Mouse (Mus musculus): ENCODE results near the gene Znrf4. TPM values are rescaled to one million over a fixed set of nuclear protein-coding genes. Genes with fewer than 3 reads are reported as not detected.

The Znrf4 gene
- polyA plus RNA-seq, 1 experiment from 2014 or later, result not detected

DNA sequence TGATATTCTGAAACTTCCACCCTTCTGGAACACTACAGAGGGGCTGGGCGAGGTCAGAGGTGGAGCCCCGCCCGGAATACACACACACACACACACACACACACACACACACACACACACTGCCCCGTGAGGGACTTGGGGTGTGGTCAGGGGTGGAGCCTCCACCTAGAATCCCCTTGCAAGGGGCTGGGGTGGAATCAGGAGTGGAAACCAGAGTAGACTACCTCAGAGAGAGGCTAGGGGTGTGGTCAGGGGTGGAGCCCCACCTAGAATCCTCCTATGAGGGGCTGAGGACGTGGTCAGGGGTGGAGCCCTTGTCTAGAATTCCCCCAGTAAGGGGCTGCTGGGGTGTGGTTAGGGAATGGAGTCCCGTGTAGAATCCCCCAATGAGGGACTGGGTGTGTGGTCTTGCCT is 28.3 kb upstream of the Znrf4 start:
- Histone ChIP-seq H3K36me3 (ENCODE audit: control insufficient read depth, insufficient read depth) (no peaks in the 10 kb centered on the region), H3K27ac (ENCODE audit: low read length) (no peak overlapping the region), H3K27me3 (ENCODE audit: control insufficient read depth, insufficient read depth, low read length) (no peaks in the 10 kb centered on the region), H3K4me3 (ENCODE audit: low read length) (no peak overlapping the region), H3K9me3 (replicated peaks; ENCODE audit: control insufficient read depth, low read length) (no peaks in the 10 kb centered on the region), H3K4me1 (ENCODE audit: control insufficient read depth, insufficient read depth, low read length) (no peaks in the 10 kb centered on the region), H3K9ac (ENCODE audit: low read length) (no peak overlapping the region), H3K4me2 (ENCODE audit: low read depth, low read length) (no peak overlapping the region)
- ATAC-seq (replicated peaks; ENCODE audit: extremely low read depth, insufficient read depth, low FRiP score), result no peak
- WGBS, result 38% methylated on average over 6 of the region's 6 CpGs

DNA sequence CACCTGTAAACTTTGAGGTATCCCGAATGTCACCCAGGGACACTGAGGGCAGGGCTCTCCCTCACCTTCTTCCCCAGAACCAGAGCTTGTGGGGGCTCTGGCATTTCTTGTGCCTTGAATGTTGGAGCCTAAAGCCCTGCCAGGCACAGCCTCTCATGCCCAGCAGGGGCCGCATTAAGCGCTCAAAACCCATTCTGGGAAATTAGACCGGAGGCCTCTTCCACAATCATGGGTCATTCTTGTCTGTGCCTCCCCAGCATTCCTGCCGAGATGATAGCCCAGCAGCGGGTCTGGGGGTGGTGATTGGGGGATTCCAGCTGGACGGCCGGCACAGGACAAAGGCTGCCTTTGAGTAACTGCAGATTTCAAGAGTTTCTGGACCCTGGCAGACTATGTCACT is 25.7 kb upstream of the Znrf4 start:
- H3K9ac ChIP-seq (ENCODE audit: low read length), result no peak overlapping the region
- H3K4me1 ChIP-seq (ENCODE audit: control insufficient read depth, insufficient read depth, low read length), result no peaks in the 10 kb centered on the region
- no peaks in the 10 kb centered on the region for H3K9me3 ChIP-seq (replicated peaks; ENCODE audit: control insufficient read depth, low read length)
- no peaks in the 10 kb centered on the region for H3K27me3 ChIP-seq (ENCODE audit: control insufficient read depth, insufficient read depth, low read length)
- H3K4me2 ChIP-seq (ENCODE audit: low read depth, low read length), result no peak overlapping the region
- 31% methylated on average over 8 of the region's 8 CpGs for WGBS
- H3K4me3 ChIP-seq (ENCODE audit: low read length), result no peak overlapping the region
- 0 out of 2 replicates have a peak, but pooled peaks have one; percentile 6 for ATAC-seq (replicated peaks; ENCODE audit: extremely low read depth, insufficient read depth, low FRiP score)
- H3K36me3 ChIP-seq (ENCODE audit: control insufficient read depth, insufficient read depth), result no peaks in the 10 kb centered on the region
- no peak overlapping the region for H3K27ac ChIP-seq (ENCODE audit: low read length)

GRCm38 (mm10) chr17:56536874-56537273 is 24.6 kb upstream of the Znrf4 start:
- H3K27me3 ChIP-seq (ENCODE audit: control insufficient read depth, insufficient read depth, low read length), result no peaks in the 10 kb centered on the region
- no peak for ATAC-seq (replicated peaks; ENCODE audit: extremely low read depth, insufficient read depth, low FRiP score)
- 76% methylated on average over 3 of the region's 3 CpGs for WGBS

GRCm38 (mm10) chr17:56536192-56536591 is 24.0 kb upstream of the Znrf4 start:
- H3K27me3 ChIP-seq (ENCODE audit: control insufficient read depth, insufficient read depth, low read length), result no peaks in the 10 kb centered on the region
- H3K4me2 ChIP-seq (ENCODE audit: low read depth, low read length), result no peak overlapping the region
- no peak overlapping the region for H3K9ac ChIP-seq (ENCODE audit: low read length)
- H3K9me3 ChIP-seq (replicated peaks; ENCODE audit: control insufficient read depth, low read length), result peaks cover 4% of the 10 kb centered on the region; the same call in 1 of the 2 replicates
- no peak overlapping the region for H3K27ac ChIP-seq (ENCODE audit: low read length)
- no peak overlapping the region for H3K4me3 ChIP-seq (ENCODE audit: low read length)
- ATAC-seq (replicated peaks; ENCODE audit: extremely low read depth, insufficient read depth, low FRiP score), result no peak
- no peaks in the 10 kb centered on the region for H3K36me3 ChIP-seq (ENCODE audit: control insufficient read depth, insufficient read depth)
- H3K4me1 ChIP-seq (ENCODE audit: control insufficient read depth, insufficient read depth, low read length), result no peaks in the 10 kb centered on the region
- WGBS, result 67% methylated on average over 14 of the region's 14 CpGs

More at GRCm38 (mm10) chr17:56536874-56537273, 24.6 kb upstream of the Znrf4 start:
- H3K4me1 ChIP-seq (ENCODE audit: control insufficient read depth, insufficient read depth, low read length), result no peaks in the 10 kb centered on the region
- H3K36me3 ChIP-seq (ENCODE audit: control insufficient read depth, insufficient read depth), result no peaks in the 10 kb centered on the region
- H3K9me3 ChIP-seq (replicated peaks; ENCODE audit: control insufficient read depth, low read length), result 0 out of 2 replicates have a peak, but pooled peaks cover 4% of the 10 kb centered on the region
- H3K27ac ChIP-seq (ENCODE audit: low read length), result no peak overlapping the region
- no peak overlapping the region for H3K9ac ChIP-seq (ENCODE audit: low read length)
- no peak overlapping the region for H3K4me2 ChIP-seq (ENCODE audit: low read depth, low read length)
- no peak overlapping the region for H3K4me3 ChIP-seq (ENCODE audit: low read length)

- 71% methylated on average over 4 of the region's 4 CpGs for WGBS
- no peak for ATAC-seq (replicated peaks; ENCODE audit: extremely low read depth, insufficient read depth, low FRiP score)
Measured at GRCm38 (mm10) chr17:56524943-56525342, 12.7 kb upstream of the Znrf4 start.

DNA sequence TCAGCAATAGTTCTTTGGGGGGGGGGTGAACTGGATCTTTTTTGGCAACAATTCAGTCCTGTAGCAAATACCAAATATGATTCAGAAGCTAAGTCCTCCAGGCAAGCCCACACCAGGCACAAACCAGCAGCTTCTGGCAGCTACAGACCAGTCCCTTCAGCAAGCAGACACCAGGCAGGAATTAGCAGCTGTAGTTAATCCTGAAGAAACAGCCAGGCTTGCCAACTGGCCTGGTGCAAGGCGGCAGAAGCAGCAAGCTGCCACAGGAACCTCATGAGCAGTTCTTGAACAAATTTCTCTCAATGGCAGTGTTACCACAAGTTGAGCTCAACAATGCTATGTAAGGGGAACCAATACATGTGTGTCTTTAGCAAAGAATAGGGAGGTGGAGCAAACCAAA is 10.5 kb upstream of the Znrf4 start:
- Histone ChIP-seq H3K4me3 (ENCODE audit: low read length) (no peak overlapping the region), H3K4me1 (ENCODE audit: control insufficient read depth, insufficient read depth, low read length) (no peaks in the 10 kb centered on the region), H3K4me2 (ENCODE audit: low read depth, low read length) (no peak overlapping the region), H3K9me3 (replicated peaks; ENCODE audit: control insufficient read depth, low read length) (no peaks in the 10 kb centered on the region), H3K27ac (ENCODE audit: low read length) (no peak overlapping the region), H3K27me3 (ENCODE audit: control insufficient read depth, insufficient read depth, low read length) (no peaks in the 10 kb centered on the region), H3K9ac (ENCODE audit: low read length) (no peak overlapping the region), H3K36me3 (ENCODE audit: control insufficient read depth, insufficient read depth) (no peaks in the 10 kb centered on the region)
- WGBS, result 45% methylated on average over 1 of the region's 1 CpGs
- ATAC-seq (replicated peaks; ENCODE audit: extremely low read depth, insufficient read depth, low FRiP score), result no peak

More at GRCm38 (mm10) chr17:56524943-56525342, 12.7 kb upstream of the Znrf4 start:
- Histone ChIP-seq H3K27ac (ENCODE audit: low read length) (no peak overlapping the region), H3K4me1 (ENCODE audit: control insufficient read depth, insufficient read depth, low read length) (no peaks in the 10 kb centered on the region), H3K4me2 (ENCODE audit: low read depth, low read length) (no peak overlapping the region), H3K9me3 (replicated peaks; ENCODE audit: control insufficient read depth, low read length) (no peaks in the 10 kb centered on the region), H3K4me3 (ENCODE audit: low read length) (no peak overlapping the region), H3K27me3 (ENCODE audit: control insufficient read depth, insufficient read depth, low read length) (no peaks in the 10 kb centered on the region), H3K36me3 (ENCODE audit: control insufficient read depth, insufficient read depth) (no peaks in the 10 kb centered on the region), H3K9ac (ENCODE audit: low read length) (no peak overlapping the region)

DNA sequence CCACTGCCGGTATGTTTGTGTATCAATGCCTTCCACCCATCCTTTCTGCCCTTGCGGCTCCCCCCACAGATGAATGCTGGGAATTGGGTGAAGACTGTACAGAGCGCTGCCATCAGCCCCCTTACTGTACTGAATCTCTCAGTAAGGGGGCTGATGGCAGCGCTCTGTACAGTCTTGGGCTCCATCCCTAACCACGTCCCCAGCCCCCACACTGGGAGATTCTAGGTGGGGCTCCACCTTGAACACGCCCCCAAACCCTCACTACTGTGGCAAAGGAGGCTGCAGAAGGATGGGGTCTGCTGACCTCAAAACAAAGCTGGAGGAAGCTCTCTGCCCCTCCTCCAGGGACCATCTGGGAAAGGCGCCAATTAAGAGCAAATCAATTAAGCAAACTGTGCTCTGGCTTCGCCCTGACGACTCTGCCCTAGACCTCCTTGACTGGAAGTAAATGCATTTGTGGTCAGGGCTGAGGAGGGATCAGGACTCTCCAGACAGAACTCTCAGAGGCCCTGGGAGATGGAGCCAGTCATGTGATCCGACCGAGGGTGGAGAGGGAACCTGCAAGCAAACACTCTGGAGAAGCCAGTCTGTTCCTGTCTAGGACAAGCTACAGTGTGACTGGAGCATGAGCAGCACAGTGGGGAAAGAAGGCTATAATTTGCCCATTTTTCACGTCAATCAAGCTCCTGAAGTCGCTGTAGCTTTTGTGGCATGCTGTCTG is 3.6 kb upstream of the Znrf4 start:
- no peak overlapping the region for H3K4me3 ChIP-seq (ENCODE audit: low read length)
- H3K27ac ChIP-seq (ENCODE audit: low read length), result no peak overlapping the region
- peaks cover 15% of the 10 kb centered on the region for H3K9me3 ChIP-seq (replicated peaks; ENCODE audit: control insufficient read depth, low read length)
- peaks cover 39% of the 10 kb centered on the region for H3K27me3 ChIP-seq (ENCODE audit: control insufficient read depth, insufficient read depth, low read length)
- no peak overlapping the region for H3K4me2 ChIP-seq (ENCODE audit: low read depth, low read length)
- H3K4me1 ChIP-seq (ENCODE audit: control insufficient read depth, insufficient read depth, low read length), result peaks cover 2% of the 10 kb centered on the region; the same call in 1 of the 2 replicates
- WGBS, result 11% methylated on average over 13 of the region's 13 CpGs
- no peak overlapping the region for H3K9ac ChIP-seq (ENCODE audit: low read length)
- no peaks in the 10 kb centered on the region for H3K36me3 ChIP-seq (ENCODE audit: control insufficient read depth, insufficient read depth)
- no peak; the same call in 1 of the 2 replicates for ATAC-seq (replicated peaks; ENCODE audit: extremely low read depth, insufficient read depth, low FRiP score)

- Histone ChIP-seq H3K9me3 (replicated peaks; ENCODE audit: control insufficient read depth, low read length) (peaks cover 15% of the 10 kb centered on the region), H3K4me2 (ENCODE audit: low read depth, low read length) (no peak overlapping the region), H3K4me1 (ENCODE audit: control insufficient read depth, insufficient read depth, low read length) (peaks cover 2% of the 10 kb centered on the region; the same call in 1 of the 2 replicates), H3K4me3 (ENCODE audit: low read length) (no peak overlapping the region), H3K27ac (ENCODE audit: low read length) (no peak overlapping the region), H3K9ac (ENCODE audit: low read length) (no peak overlapping the region), H3K27me3 (ENCODE audit: control insufficient read depth, insufficient read depth, low read length) (peaks cover 48% of the 10 kb centered on the region), H3K36me3 (ENCODE audit: control insufficient read depth, insufficient read depth) (no peaks in the 10 kb centered on the region)
- ATAC-seq (replicated peaks; ENCODE audit: extremely low read depth, insufficient read depth, low FRiP score), result no peak
- WGBS, result 46% methylated on average over 12 of the region's 12 CpGs
Measured at GRCm38 (mm10) chr17:56514916-56515315, 2.7 kb upstream of the Znrf4 start.

DNA sequence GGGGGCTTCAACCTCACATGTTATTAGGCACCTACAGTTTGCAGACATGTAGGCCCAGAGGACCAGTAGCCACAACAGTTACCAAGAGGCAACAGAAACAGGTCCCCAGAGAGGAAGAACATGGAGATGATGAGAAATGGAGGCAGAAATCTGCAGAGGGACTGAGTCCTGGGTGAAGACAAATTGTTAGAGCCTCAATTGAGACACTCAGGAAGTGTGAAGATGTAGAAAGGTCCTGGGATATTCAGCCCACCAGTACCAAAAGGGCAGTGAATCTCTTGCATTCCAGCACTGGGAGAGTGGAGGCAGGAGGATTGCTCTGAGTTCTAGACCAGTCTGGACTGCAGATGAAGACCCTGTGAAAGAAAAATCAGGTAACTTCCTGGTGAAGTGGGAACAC is 2.1 kb upstream of the Znrf4 start:
- no peak for ATAC-seq (replicated peaks; ENCODE audit: extremely low read depth, insufficient read depth, low FRiP score)
- peaks cover 15% of the 10 kb centered on the region for H3K9me3 ChIP-seq (replicated peaks; ENCODE audit: control insufficient read depth, low read length)
- H3K4me1 ChIP-seq (ENCODE audit: control insufficient read depth, insufficient read depth, low read length), result peaks cover 2% of the 10 kb centered on the region; the same call in 1 of the 2 replicates
- H3K9ac ChIP-seq (ENCODE audit: low read length), result no peak overlapping the region
- H3K4me3 ChIP-seq (ENCODE audit: low read length), result no peak overlapping the region
- peaks cover 54% of the 10 kb centered on the region for H3K27me3 ChIP-seq (ENCODE audit: control insufficient read depth, insufficient read depth, low read length)
- H3K36me3 ChIP-seq (ENCODE audit: control insufficient read depth, insufficient read depth), result no peaks in the 10 kb centered on the region
- no peak overlapping the region for H3K27ac ChIP-seq (ENCODE audit: low read length)
- no peak overlapping the region for H3K4me2 ChIP-seq (ENCODE audit: low read depth, low read length)

All from heart, embryonic 16.5 days (tissue).